Mouse (Mus musculus): ENCODE measurements around the gene Orai1. TPM values are rescaled to one million over a fixed set of nuclear protein-coding genes. Genes with fewer than 3 reads are reported as not detected.
"Not testable (repeated sequence)": the region's sequence is repeated elsewhere in the genome, so short reads cannot be mapped to it uniquely, and the experiment has no call there.

Gene Orai1
- 10.2 and 11.5 TPM in 2 replicates for polyA plus RNA-seq (2016; fragmentation: Nextera tagmentation; extraction: Ambion mirVana)

DNA sequence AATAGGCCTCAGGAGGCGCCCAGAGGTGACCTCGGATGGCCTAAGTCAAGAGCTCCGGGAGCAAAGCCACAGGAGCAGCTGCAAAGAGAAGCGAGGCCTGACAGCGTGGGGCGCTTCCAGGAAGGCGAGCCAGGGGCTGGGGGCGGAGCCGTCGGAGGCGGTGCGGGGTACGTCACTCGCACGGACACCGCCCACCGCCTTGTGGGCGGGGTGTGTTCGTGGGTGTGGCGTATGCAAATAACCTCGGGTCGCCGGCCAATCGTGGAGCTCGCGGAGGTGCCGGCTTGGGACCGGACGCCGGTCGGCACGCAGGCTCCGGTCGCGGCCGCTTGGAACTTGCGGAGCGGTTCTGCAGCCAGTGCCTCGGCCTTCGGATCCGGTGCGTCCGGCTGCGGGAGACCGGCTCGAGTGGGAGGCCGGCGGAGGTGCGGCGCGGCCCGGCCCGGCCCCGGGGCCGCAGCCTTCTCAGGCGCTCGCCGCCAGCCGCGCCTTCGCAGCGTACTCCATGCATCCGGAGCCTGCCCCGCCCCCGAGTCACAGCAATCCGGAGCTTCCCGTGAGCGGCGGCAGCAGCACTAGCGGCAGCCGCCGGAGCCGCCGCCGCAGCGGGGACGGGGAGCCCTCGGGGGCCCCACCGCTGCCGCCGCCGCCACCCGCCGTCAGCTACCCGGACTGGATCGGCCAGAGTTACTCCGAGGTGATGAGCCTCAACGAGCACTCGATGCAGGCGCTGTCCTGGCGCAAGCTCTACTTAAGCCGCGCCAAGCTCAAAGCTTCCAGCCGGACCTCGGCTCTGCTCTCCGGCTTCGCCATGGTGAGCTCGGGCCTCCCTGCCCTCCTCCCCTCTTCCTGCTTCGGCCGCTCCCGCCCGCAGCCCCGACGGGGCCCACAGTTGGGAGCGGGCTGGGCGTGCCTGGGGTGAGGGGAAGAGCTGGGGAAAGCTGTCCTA is at the start of gene Orai1:
Gene Orai1 (plus strand): TSS at position 322 of the 949 bp plus-strand sequence.
- Histone ChIP-seq H3K4me1 (peaks cover 60% of the 10 kb centered on the region), H3K27ac (peak within 1 kb of the TSS; percentile 91), H3K36me3 (peaks cover 8% of the 10 kb centered on the region), H3K4me3 (peak within 1 kb of the TSS; percentile 83), H3K27me3 (ENCODE audit: low read depth, poor library complexity, severe bottlenecking) (no peaks in the 10 kb centered on the region), H3K9me3 (replicated peaks) (no peaks in the 10 kb centered on the region)
- peak; percentile 98 for DNase-seq (ENCODE audit: low spot score)
- under 1% methylated on average over 106 of the region's 106 CpGs for WGBS

- no peak for DNase-seq (ENCODE audit: low spot score)
- Histone ChIP-seq H3K4me3 (no peak overlapping the region), H3K4me1 (no peaks in the 10 kb centered on the region), H3K27me3 (ENCODE audit: low read depth, poor library complexity, severe bottlenecking) (no peaks in the 10 kb centered on the region), H3K27ac (no peak overlapping the region), H3K9me3 (replicated peaks) (no peaks in the 10 kb centered on the region), H3K36me3 (peaks cover 32% of the 10 kb centered on the region)
- WGBS: 93% methylated on average over 11 of the region's 11 CpGs
Measured at GRCm38 (mm10) chr5:122965427-122965826, 49.4 kb upstream of the Orai1 start.

DNA sequence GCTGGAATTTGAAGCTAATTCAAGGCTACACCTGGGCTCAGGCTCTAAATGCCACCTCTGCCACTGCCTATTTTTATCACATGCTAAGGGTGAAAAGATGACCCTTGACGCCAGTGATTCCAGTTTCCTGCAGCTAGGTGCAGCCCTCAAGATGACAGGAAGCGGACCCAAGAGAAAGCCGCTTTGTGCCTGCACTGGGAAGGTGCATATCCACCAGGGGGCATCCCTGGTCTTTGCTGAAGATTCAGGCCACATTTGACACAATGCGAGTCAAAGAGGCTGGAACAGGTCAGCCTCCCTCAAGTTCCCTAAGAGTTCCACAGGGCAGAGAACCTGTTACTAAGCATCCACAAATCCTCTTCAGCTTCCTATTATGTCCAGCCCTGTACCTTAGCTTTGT is 46.6 kb upstream of the Orai1 start:
- H3K4me3 ChIP-seq: no peak overlapping the region
- no peaks in the 10 kb centered on the region for H3K27me3 ChIP-seq (ENCODE audit: low read depth, poor library complexity, severe bottlenecking)
- H3K4me1 ChIP-seq: no peaks in the 10 kb centered on the region
- peak; percentile 74 for DNase-seq (ENCODE audit: low spot score)
- no peaks in the 10 kb centered on the region for H3K9me3 ChIP-seq (replicated peaks)
- WGBS: 39% methylated on average over 4 of the region's 4 CpGs
- no peak overlapping the region for H3K27ac ChIP-seq
- peaks cover 15% of the 10 kb centered on the region for H3K36me3 ChIP-seq

DNA sequence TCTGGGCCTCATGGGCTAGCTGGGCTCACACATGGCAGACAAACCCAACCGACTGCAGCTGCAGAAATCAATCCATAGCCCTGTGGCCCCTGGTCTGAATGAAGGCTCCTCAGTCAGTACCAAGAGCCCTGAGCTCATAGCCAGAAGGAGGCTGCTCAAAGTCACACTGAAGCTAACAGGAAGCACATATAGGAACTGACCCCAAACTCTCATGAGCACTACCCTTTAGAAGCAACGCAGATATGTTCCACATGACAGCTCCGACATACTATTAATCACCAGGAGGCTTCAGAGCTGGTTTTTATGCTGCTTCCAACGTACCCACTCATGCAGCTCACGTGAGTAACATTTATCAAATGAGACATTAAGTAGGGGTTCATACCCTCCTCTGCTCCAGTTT is 44.8 kb upstream of the Orai1 start:
- WGBS: 79% methylated on average over 5 of the region's 5 CpGs
- Histone ChIP-seq H3K27me3 (ENCODE audit: low read depth, poor library complexity, severe bottlenecking) (no peaks in the 10 kb centered on the region), H3K4me3 (no peak overlapping the region), H3K4me1 (no peaks in the 10 kb centered on the region), H3K9me3 (replicated peaks) (no peaks in the 10 kb centered on the region), H3K36me3 (peaks cover 13% of the 10 kb centered on the region), H3K27ac (no peak overlapping the region)
- DNase-seq (ENCODE audit: low spot score): no peak

DNA sequence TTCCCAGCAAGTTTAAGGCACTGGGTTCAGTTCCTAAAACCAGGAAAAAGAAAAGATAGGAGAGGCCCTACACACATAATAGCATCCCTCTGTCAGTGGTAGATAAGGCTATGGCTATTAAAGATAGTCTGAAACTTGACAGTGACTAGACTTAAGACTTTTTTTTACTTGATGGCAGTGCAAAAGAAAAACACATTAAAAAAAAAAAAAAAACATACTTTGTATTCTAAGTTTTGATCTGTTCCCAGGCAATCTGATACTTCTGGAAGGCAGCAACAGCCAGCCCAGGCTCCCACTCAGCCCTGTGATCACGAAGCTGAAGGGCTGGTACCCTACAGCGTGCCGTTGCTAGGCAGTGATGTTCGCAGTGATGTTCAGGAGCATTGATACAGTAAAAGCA is 43.4 kb upstream of the Orai1 start:
- no peak for DNase-seq (ENCODE audit: low spot score)
- Histone ChIP-seq H3K36me3 (peaks cover 16% of the 10 kb centered on the region), H3K27me3 (ENCODE audit: low read depth, poor library complexity, severe bottlenecking) (no peaks in the 10 kb centered on the region), H3K4me3 (no peak overlapping the region), H3K9me3 (replicated peaks) (no peaks in the 10 kb centered on the region), H3K27ac (no peak overlapping the region), H3K4me1 (no peaks in the 10 kb centered on the region)
- WGBS: 94% methylated on average over 4 of the region's 4 CpGs

GRCm38 (mm10) chr5:122972116-122972515 is 42.8 kb upstream of the Orai1 start:
- Histone ChIP-seq H3K36me3 (peaks cover 21% of the 10 kb centered on the region), H3K9me3 (replicated peaks) (no peaks in the 10 kb centered on the region), H3K27ac (no peak overlapping the region), H3K4me1 (no peaks in the 10 kb centered on the region), H3K27me3 (ENCODE audit: low read depth, poor library complexity, severe bottlenecking) (no peaks in the 10 kb centered on the region), H3K4me3 (no peak overlapping the region)
- 94% methylated on average over 9 of the region's 9 CpGs for WGBS
- DNase-seq (ENCODE audit: low spot score): no peak

- H3K36me3 ChIP-seq: peaks cover 44% of the 10 kb centered on the region
- DNase-seq (ENCODE audit: low spot score); H3K4me1 ChIP-seq; H3K27ac ChIP-seq; H3K4me3 ChIP-seq; H3K9me3 ChIP-seq (replicated peaks); H3K27me3 ChIP-seq (ENCODE audit: low read depth, poor library complexity, severe bottlenecking): not testable (repeated sequence)
- WGBS: 95% methylated on average over 4 of the region's 4 CpGs
Measured at GRCm38 (mm10) chr5:122974701-122975100, 40.2 kb upstream of the Orai1 start.

DNA sequence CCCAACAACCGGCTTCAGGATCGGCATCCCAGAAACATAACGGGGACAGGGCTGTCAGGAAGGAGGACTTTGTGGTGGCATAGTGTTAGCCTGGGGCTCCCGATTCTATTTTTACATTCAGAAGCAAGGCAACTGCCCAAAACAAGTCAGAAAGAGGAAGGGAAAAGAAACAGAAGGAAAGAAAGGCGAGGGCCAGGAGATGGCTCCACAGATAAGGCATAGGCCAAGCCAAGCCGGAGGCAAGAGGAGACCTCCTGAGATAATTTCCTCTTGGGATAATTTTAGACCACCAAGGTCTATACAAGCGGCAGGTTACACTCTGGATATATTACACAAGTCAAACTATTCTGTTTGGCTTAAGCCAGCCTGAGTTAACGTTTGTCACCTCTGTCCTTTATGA is 35.9 kb upstream of the Orai1 start:
- Histone ChIP-seq H3K27me3 (ENCODE audit: low read depth, poor library complexity, severe bottlenecking) (no peaks in the 10 kb centered on the region), H3K27ac (no peak overlapping the region), H3K4me1 (no peaks in the 10 kb centered on the region), H3K36me3 (peaks cover 82% of the 10 kb centered on the region), H3K4me3 (no peak overlapping the region), H3K9me3 (replicated peaks) (no peaks in the 10 kb centered on the region)
- 85% methylated on average over 8 of the region's 8 CpGs for WGBS
- DNase-seq (ENCODE audit: low spot score): no peak

DNA sequence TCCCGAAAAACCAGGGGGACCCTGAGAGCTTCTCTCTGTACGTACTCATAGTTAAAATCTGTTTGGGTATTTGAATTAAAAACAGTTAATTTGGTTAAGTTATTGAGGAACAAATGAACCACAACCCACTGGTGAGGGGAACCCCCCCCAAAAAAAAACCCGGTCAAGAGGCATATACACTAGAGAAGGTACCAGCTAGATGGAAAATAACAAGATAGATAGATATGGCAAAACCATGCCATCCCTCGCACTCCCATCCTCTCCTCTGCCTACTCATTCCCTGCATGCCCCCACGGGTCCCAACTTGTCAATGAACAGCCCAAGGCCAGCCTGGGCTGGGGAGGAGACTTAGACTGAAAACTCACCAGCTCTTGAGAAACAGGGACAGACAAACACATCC is 30.4 kb upstream of the Orai1 start:
- DNase-seq (ENCODE audit: low spot score): no peak
- H3K27me3 ChIP-seq (ENCODE audit: low read depth, poor library complexity, severe bottlenecking): no peaks in the 10 kb centered on the region
- H3K9me3 ChIP-seq (replicated peaks): no peaks in the 10 kb centered on the region
- no peak overlapping the region for H3K4me3 ChIP-seq
- peaks cover 40% of the 10 kb centered on the region for H3K4me1 ChIP-seq
- no peak overlapping the region for H3K27ac ChIP-seq
- peaks cover 55% of the 10 kb centered on the region for H3K36me3 ChIP-seq
- WGBS: 85% methylated on average over 5 of the region's 5 CpGs

GRCm38 (mm10) chr5:122985276-122985675 is 29.6 kb upstream of the Orai1 start:
- Histone ChIP-seq H3K27me3 (ENCODE audit: low read depth, poor library complexity, severe bottlenecking) (no peaks in the 10 kb centered on the region), H3K27ac (0 out of 2 replicates have a peak overlapping the region, but pooled peaks have one; percentile 38), H3K4me3 (no peak overlapping the region), H3K9me3 (replicated peaks) (no peaks in the 10 kb centered on the region), H3K36me3 (peaks cover 47% of the 10 kb centered on the region), H3K4me1 (peaks cover 48% of the 10 kb centered on the region)
- DNase-seq (ENCODE audit: low spot score): no peak
- 77% methylated on average over 3 of the region's 3 CpGs for WGBS

GRCm38 (mm10) chr5:122986091-122986493 is 28.8 kb upstream of the Orai1 start:
- peak overlapping the region; percentile 27 for H3K4me3 ChIP-seq
- H3K4me1 ChIP-seq: peaks cover 56% of the 10 kb centered on the region
- 35% methylated on average over 8 of the region's 8 CpGs for WGBS

DNA sequence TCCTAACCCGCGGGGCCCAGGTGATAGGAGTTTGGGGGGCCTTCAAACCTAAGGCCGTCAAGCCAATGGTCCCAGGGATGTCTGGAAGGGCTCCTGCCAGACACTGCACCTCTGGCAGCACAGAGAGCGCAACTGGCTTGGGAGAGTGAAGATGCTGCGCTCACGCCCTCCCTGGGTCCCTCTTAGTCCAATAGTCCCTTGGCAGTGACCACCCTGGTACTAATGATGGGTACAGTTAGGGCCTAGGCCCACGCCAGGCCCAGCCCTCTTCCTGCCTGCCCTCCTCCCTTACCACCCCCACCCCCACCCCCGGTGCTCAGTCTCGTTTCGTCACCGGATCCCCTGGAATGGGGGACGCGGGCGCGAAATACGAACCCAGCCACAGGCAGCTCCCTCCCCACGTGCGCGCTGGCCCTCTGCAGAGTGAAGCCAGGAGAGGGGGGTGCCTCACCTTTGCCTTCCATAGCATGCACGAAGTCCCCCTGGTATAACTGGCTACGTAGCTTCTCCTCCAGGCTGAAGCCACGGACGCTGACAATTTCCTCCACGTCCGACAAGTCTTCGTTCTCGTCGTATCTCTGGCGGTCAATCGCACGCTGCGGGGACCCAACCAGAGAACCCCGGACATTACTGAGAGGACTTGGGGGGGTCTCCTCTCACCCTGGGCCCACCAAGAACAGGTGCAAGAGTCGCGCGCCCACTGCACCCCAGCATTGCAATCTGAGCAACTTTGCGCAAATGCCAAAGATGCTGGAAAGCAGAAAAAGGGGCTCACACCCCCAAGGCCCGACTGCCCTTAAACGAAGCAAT is 27.5 kb upstream of the Orai1 start:
- H3K4me1 ChIP-seq: peaks cover 66% of the 10 kb centered on the region
- peak overlapping the region; percentile 88 for H3K4me3 ChIP-seq
- no peaks in the 10 kb centered on the region for H3K9me3 ChIP-seq (replicated peaks)
- peak overlapping the region; percentile 98 for H3K27ac ChIP-seq
- peak; percentile 76 for DNase-seq (ENCODE audit: low spot score)
- H3K36me3 ChIP-seq: peaks cover 25% of the 10 kb centered on the region
- 2% methylated on average over 39 of the region's 39 CpGs for WGBS
- H3K27me3 ChIP-seq (ENCODE audit: low read depth, poor library complexity, severe bottlenecking): no peaks in the 10 kb centered on the region

More at GRCm38 (mm10) chr5:122986091-122986493, 28.8 kb upstream of the Orai1 start:
- Histone ChIP-seq H3K27me3 (ENCODE audit: low read depth, poor library complexity, severe bottlenecking) (no peaks in the 10 kb centered on the region), H3K36me3 (peaks cover 39% of the 10 kb centered on the region), H3K27ac (peak overlapping the region; percentile 57; the same call in 1 of the 2 replicates), H3K9me3 (replicated peaks) (no peaks in the 10 kb centered on the region)
- no peak for DNase-seq (ENCODE audit: low spot score)
